Mouse (Mus musculus) heart, embryonic 16.5 days (tissue): Measurements from ENCODE around the gene Slc3a1. TPM values are rescaled to one million over a fixed set of nuclear protein-coding genes. Genes with fewer than 3 reads are reported as not detected.

ENCODE experiments used
- ATAC-seq: fragments of 200-750 bp; cut with Nextera tagmentation; replicated peaks from 2 replicates; pipeline ENCODE4 v1.8.0; 2017; ENCODE audit warnings: moderate number of reproducible peaks; ENCODE audit not compliant: insufficient read depth, low FRiP score; ENCODE audit errors: extremely low read depth
- H3K27ac ChIP-seq: fragments of 300-500 bp; sonication (generic); 2 replicates; pipeline ENCODE4 v1.5.1; 2014; ENCODE audit warnings: mild to moderate bottlenecking, low read length, control low read depth, moderate library complexity
- H3K27me3 ChIP-seq: fragments of 300-500 bp; sonication (generic); 2 replicates; pipeline ENCODE4 v1.6.1; 2014; ENCODE audit warnings: low read length, mixed read lengths; ENCODE audit not compliant: control insufficient read depth, insufficient read depth
- H3K36me3 ChIP-seq: fragments of 300-500 bp; sonication (generic); 2 replicates; pipeline ENCODE4 v1.6.1; 2014; ENCODE audit not compliant: control insufficient read depth, insufficient read depth
- H3K4me1 ChIP-seq: fragments of 300-500 bp; sonication (generic); 2 replicates; pipeline ENCODE4 v1.6.1; 2014; ENCODE audit warnings: low read length, mixed read lengths; ENCODE audit not compliant: control insufficient read depth, insufficient read depth
- H3K4me2 ChIP-seq: fragments of 300-500 bp; sonication (generic); 2 replicates; pipeline ENCODE4 v1.6.1; 2014; ENCODE audit warnings: low read depth, mild to moderate bottlenecking, control low read depth, low read length
- H3K4me3 ChIP-seq: fragments of 300-500 bp; sonication (generic); 2 replicates; pipeline ENCODE4 v1.5.1; 2014; ENCODE audit warnings: mild to moderate bottlenecking, control low read depth, low read length
- H3K9ac ChIP-seq: fragments of 300-500 bp; sonication (generic); 2 replicates; pipeline ENCODE4 v1.6.1; 2014; ENCODE audit warnings: low read length, control low read depth
- H3K9me3 ChIP-seq: fragments of 300-500 bp; sonication (generic); replicated peaks from 2 replicates; pipeline ENCODE4 v1.6.1; 2016; ENCODE audit warnings: low read length; ENCODE audit not compliant: control insufficient read depth
- WGBS: fragments of 180-500 bp; shearing (Covaris S2); extraction: QIAGEN DNeasy Blood & Tissue Kit; methylation state at CpG from one replicate; pipeline ENCODE4 v1.1.7; 2014; 5-methylcytosine and 5-hydroxymethylcytosine counted together
- polyA plus RNA-seq: library from polyadenylated mRNA; unstranded; fragments of >200 nt; fragmentation: Nextera tagmentation; extraction: Ambion mirVana; gene quantifications from 2 replicates; pipeline ENCODE4 v1.2.1, GENCODE M21; 2015

Gene Slc3a1
- polyA plus RNA-seq, 1 experiment from 2014 or later, result 0.26 TPM

GRCm38 (mm10) chr17:85103310-85103709, 75.1 kb downstream of the Slc3a1 start:
- peaks cover 9% of the 10 kb centered on the region for H3K9me3 ChIP-seq
- WGBS, result 50% methylated on average over 2 of the region's 2 CpGs

GRCm38 (mm10) chr17:85110640-85111039, 82.5 kb downstream of the Slc3a1 start:
- Histone ChIP-seq H3K36me3 (no peaks in the 10 kb centered on the region), H3K27me3 (no peaks in the 10 kb centered on the region), H3K4me3 (no peak overlapping the region), H3K27ac (no peak overlapping the region), H3K9me3 (no peaks in the 10 kb centered on the region; the same call in 1 of the 2 replicates), H3K9ac (no peak overlapping the region), H3K4me2 (no peak overlapping the region), H3K4me1 (no peaks in the 10 kb centered on the region)
- no peak for ATAC-seq
- 100% methylated on average over 1 of the region's 1 CpGs for WGBS

More at GRCm38 (mm10) chr17:85103310-85103709, 75.1 kb downstream of the Slc3a1 start:
- Histone ChIP-seq H3K27ac (no peak overlapping the region), H3K4me3 (no peak overlapping the region), H3K4me1 (no peaks in the 10 kb centered on the region), H3K36me3 (peaks cover 6% of the 10 kb centered on the region), H3K27me3 (no peaks in the 10 kb centered on the region), H3K9ac (no peak overlapping the region), H3K4me2 (no peak overlapping the region)
- no peak for ATAC-seq

GRCm38 (mm10) chr17:85113441-85113840, 85.3 kb downstream of the Slc3a1 start:
- WGBS, result 79% methylated on average over 8 of the region's 8 CpGs
- ATAC-seq, result no peak

More at GRCm38 (mm10) chr17:85113441-85113840, 85.3 kb downstream of the Slc3a1 start:
- no peak overlapping the region for H3K27ac ChIP-seq
- H3K27me3 ChIP-seq, result no peaks in the 10 kb centered on the region
- no peaks in the 10 kb centered on the region for H3K36me3 ChIP-seq
- no peaks in the 10 kb centered on the region for H3K4me1 ChIP-seq
- H3K4me2 ChIP-seq, result no peak overlapping the region
- no peaks in the 10 kb centered on the region; the same call in 1 of the 2 replicates for H3K9me3 ChIP-seq
- no peak overlapping the region for H3K9ac ChIP-seq
- no peak overlapping the region for H3K4me3 ChIP-seq

Other genes starting within 250 kb of the Slc3a1 start
- gene Lrpprc, start 237.6 kb upstream of the Slc3a1 start, polyA plus RNA-seq, result 68.9 and 77.2 TPM in 2 replicates
- gene Ppm1b, start 71.6 kb upstream of the Slc3a1 start, polyA plus RNA-seq, result 70.3 and 71.6 TPM in 2 replicates
- 26.4 and 32.8 TPM in 2 replicates for gene Prepl, start 61.9 kb downstream of the Slc3a1 start, polyA plus RNA-seq
- gene Camkmt, start 62.2 kb downstream of the Slc3a1 start, polyA plus RNA-seq, result 5.7 and 6.7 TPM in 2 replicates